Mouse (Mus musculus) bone marrow, adult 2 months (tissue): Measurements from ENCODE around the gene Rps19.

Source experiments
- CTCF ChIP-seq: fragments of 200-500 bp; IDR thresholded peaks from 2 replicates; pipeline ENCODE4 v1.5.1; 2011; ENCODE audit warnings: low read length, control low read depth; ENCODE audit not compliant: control insufficient read depth, insufficient read depth
- POLR2A ChIP-seq: fragments of 200-500 bp; IDR thresholded peaks from 2 replicates; pipeline ENCODE4 v1.6.1; 2011; ENCODE audit warnings: low read depth, mild to moderate bottlenecking, control low read depth, low read length, borderline replicate concordance; ENCODE audit not compliant: control insufficient read depth

GRCm38 (mm10) chr7:24885468-24886307 lies 1.5 kb downstream of the Rps19 start:
- TF ChIP-seq POLR2A (no peak), CTCF (no peak)
